Mouse (Mus musculus): ENCODE measurements around the gene Usp18.
A peak's percentile ranks its signal among the peaks of the same experiment; 100 is the strongest.

Gene Usp18

DNA sequence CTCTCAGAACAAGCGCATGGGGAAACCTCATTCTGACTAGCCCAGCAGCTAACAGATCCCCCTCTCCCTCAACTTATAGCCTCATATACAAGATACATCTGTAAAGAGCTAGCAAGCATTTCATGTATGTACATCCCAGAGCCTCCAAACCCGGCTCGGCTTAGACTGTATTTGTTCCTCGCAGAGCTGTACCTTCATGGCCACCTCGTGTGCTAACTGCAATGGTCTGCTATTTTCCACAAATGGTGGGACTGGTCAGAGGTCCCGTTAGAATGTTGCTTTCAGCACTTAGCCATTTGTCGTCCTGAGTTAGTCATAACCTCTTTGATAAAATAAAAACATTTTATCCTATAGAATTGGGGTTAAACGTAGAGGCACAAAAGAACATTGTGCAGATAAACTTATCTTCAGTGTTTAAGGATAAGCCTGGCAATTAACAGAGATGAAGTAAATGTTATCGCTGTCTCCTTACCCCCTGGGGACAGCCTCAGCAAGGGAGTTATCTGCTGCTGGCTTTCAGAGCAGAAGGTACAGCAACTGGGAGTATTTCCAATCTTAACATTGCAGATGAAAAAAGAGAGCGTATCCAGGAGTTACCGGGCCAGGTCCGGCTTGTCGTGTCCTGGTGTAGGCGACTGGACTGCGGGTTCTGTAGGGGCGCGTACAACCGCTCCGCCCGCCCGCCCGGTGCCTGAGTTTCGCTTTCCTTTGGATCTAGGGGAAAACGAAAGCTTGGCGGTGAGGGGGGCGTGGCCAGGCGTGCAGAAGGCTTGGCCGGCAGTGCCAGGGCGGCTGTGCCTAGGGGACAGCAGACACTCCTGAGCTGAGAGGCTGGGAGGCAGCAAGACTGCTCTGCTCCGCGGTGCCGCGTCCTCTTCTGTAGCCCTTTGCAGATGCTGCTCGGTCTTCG lies at the start of gene Usp18:
TSS of gene Usp18 (plus strand) at position 780 of the 910 bp plus-strand sequence.
- DNase-seq (ENCODE audit: low spot score) = peak; percentile 79

- DNase-seq (ENCODE audit: low spot score) = no peak
Measured at GRCm38 (mm10) chr6:121197807-121198365, 47.8 kb upstream of the Usp18 start.

DNA sequence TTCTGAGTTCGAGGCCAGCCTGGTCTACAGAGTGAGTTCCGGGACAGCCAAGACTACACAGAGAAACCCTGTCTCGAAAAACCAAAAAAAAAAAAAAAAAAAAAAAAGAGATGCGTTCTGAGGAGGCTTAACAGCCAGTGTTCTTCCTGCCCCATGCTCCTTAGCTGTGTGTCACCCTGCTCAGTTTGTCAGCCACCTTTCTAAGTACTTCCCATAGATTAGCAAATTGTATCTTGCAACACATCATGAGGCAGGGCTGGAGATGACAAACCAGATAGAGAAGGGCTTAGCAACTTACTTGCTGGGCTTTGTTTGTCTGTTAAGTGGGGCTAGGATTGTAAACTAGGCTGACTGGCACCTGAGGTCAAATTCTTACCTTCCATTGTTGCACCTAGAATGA lies 45.2 kb upstream of the Usp18 start:
- no peak for DNase-seq (ENCODE audit: low spot score)

DNA sequence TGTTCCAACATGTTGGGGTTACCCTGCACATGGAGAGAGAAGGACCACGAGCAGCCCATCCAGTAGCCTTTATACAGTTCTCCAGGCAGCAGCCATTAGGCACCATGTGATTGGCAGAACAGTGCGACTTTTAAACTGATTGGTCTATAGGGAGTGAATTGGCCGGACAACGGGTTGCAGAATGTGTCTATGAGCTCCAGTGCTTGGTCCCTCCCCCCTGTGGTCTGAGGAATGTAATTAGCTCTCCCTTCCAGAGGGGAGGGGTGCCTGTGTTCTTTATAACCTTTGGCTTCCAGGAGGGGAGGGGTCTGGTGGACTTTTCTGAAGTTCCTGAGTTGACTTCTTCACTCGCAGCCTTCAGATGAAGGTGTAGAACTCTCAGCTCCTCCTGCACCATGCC lies 43.7 kb upstream of the Usp18 start:
- DNase-seq (ENCODE audit: low spot score) = no peak

- DNase-seq (ENCODE audit: low spot score) = no peak
Measured at GRCm38 (mm10) chr6:121206481-121206880, 39.2 kb upstream of the Usp18 start.

GRCm38 (mm10) chr6:121209584-121209983 lies 36.1 kb upstream of the Usp18 start:
- DNase-seq (ENCODE audit: low spot score) = no peak

DNA sequence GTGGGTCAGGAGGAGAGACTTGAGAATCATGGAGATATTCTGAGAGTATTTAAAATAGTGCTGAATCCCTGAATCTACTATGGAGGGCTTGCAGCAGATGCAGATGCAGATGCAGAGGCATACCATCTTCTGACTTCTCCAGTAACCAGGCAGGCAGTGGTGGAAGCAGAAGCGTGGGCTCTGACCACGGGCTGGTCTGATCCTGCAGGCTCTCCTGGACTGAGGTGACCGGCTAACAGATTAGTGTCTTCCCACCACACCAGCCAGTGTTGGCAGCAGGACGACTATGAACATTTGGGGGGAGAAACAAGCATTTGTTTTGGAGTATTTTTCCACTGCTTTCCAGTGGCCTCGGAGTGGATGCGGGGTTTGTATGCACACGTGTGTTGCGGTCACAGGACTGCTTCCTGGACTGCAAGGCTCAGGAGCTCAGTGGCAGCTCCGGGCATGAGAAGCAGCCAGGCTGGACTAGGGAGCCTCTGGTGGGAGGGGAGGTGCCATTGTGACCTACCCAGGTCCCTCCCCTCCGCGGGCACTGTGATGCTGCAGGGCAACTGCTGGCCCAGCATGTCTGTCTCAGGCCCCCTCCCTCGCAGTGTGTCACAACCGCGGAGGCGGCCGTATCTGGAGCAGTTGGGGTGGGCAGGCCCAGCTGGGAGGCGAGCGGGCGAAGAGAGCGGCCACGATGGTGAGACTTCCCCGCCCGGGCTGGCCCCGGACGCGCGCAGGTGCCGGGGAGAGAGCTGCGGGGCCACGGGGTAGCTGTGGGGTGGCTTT lies 35.4 kb upstream of the Usp18 start, which contains the start of gene Tuba8:
TSS of gene Tuba8 (plus strand) at position 548 of the 777 bp plus-strand sequence.
- peak; percentile 5 for DNase-seq (ENCODE audit: low spot score)

- no peak for DNase-seq (ENCODE audit: low spot score)
Measured at GRCm38 (mm10) chr6:121210926-121211289, 34.8 kb upstream of the Usp18 start.

DNA sequence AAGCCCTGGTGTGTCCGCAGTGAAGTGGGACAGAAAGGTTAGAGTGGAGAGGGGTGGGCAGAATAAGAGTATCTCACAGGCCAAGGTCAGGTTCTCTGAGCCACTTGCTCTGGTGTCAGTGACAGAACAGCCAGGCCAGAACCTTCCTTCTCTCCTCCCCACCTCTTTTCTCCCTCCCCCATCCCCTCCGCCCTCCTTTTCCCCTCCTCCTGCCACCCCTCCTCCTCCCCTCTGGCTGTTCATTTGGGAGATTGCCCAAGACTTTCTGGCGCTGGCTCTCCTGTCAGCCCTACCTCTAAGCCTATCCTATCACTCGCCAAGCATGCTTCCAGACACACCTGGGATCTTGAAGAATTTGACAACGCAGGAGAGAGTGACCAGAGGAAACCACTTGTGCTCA lies 34.0 kb upstream of the Usp18 start:
- DNase-seq (ENCODE audit: low spot score) = no peak

GRCm38 (mm10) chr6:121212988-121213387 lies 32.7 kb upstream of the Usp18 start:
- no peak for DNase-seq (ENCODE audit: low spot score)

DNA sequence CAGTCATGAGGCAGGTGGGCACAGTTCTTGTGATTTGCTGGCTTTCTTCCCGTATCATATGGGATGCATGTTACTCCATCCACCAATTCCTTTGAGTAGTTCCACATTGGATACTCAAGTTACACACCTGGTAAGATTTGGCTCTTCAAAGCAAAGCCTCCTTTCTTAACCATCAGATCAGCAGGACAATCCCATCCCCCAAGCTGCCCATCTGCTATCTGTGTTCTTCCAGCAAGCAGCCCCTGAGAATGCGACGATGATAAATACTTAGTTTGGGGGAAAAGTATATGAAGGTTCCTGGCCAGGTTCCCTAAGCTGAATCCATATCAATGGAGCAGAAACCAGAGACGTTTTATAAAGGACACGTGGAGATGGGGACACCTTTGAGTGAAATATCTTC lies 31.5 kb upstream of the Usp18 start:
- no peak for DNase-seq (ENCODE audit: low spot score)

DNA sequence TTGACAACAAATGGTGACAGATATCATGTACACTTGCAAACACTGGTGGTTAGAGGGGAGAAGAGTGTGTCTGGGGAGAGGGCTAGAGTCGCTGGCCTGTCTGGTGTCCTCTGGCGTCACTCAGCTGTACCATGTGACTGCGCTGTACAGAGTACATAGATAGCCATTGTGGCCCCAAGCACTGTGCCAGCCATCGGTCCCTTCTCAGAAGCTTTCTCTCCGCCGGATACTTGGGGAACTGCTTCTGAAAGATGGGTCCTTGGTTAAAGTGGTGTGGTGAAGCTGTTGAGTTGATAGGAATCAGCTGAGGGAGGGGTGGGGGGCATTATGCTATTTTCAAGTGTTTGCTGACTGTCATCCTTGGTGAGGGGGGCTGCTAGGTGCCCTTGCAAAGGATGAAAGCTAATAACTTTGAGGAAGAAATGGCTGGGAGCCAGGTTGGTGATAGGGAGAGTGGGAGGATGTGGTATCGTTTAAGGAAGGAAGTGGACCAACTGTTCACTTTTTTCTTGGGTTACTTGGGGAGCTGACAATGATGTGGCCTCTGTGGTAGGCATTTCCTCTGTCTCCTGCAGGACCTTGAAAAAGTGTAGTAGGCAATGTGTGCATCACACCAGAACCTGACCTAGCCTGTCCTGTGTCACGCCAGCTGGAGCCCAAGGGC lies 30.9 kb upstream of the Usp18 start:
- DNase-seq (ENCODE audit: low spot score) = no peak

- DNase-seq (ENCODE audit: low spot score) = no peak
Measured at GRCm38 (mm10) chr6:121215336-121215735, 30.4 kb upstream of the Usp18 start.

DNA sequence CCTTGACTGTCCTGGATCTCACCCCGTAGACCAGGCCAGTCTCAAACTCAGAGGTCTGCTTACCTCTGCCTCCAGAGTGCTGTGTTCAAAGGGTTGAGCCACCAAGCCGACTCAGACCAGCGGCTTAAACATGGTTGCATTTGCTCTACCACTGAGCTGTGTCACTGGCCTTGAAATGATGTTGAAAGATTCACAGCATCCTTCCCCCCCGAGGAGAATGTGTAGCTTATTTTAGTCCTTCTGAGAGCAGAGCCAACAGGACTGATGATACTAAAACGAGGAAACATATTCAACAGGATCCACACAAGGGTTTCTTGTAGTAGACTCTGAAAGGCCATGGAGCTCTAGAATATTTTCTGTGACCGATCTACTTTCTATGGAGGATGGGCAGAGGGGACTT lies 29.8 kb upstream of the Usp18 start:
- no peak for DNase-seq (ENCODE audit: low spot score)

DNA sequence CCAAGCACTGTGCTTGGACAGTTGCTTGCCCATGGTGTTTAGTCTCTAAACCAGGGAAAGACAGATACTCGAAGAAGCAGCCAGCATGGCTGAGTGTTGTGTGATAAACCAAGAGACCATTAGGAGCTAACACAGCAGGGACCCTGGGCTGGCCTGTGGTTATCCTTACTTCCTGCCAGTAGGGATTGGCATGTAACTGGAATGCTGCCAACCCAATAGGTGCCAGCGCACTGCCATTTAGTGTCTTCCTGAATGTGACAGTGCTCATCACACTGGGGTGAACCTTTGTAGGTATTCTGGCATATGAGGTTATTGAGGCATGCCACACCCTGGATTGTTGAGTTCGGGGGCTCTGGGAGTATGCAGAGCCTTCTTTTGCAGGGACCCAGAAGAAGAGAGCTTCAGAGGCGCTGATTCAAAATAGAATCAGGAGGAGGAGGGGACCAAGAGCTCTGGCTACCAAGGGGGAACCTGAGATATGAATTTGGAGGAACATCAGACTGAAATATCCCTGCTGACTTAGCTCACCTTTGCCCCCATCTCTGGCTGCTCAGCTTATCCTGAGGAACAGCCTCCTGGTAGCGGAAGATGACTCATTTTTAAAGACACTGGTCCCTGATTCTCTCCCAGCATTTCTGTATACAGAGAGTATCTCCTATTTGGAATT lies 29.0 kb upstream of the Usp18 start:
- no peak for DNase-seq (ENCODE audit: low spot score)

- DNase-seq (ENCODE audit: low spot score) = no peak
Measured at GRCm38 (mm10) chr6:121218002-121218401, 27.7 kb upstream of the Usp18 start.

DNA sequence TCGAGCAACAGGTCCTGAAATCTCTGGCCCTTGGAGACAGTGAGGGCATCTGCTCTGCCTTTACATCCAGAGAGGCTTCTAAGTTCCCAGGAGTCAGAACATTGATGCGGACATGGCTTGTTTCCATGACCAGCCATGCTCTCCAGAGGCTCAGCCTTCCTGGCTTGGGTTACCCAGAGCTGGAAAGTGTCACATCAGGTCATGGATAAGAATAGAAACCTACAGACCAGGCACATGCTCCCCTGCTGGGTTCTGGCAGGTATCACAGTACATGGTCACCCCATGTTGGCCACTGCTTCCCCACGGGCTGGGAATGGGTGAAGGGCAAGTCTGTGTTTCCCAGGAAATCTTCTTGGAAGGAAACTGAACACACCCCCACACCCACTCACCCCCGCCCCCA lies 26.3 kb upstream of the Usp18 start:
- no peak for DNase-seq (ENCODE audit: low spot score)

DNA sequence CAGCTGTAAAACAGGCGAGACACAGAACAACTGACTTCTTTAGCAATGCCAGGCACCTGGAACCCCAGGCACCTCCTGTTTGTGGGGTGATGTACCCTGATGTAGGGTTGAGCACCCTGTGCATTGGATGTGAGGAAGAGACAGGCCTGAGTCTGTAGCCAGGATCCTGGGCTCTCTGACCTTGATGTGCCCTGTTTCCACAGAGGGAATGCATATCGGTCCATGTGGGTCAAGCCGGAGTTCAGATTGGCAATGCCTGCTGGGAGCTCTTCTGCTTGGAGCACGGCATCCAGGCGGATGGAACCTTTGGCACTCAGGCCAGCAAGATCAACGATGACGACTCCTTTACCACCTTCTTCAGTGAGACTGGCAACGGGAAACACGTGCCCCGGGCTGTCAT lies 25.5 kb upstream of the Usp18 start:
- no peak for DNase-seq (ENCODE audit: low spot score)

- DNase-seq (ENCODE audit: low spot score) = no peak
Measured at GRCm38 (mm10) chr6:121221876-121222597, 23.7 kb upstream of the Usp18 start.

DNA sequence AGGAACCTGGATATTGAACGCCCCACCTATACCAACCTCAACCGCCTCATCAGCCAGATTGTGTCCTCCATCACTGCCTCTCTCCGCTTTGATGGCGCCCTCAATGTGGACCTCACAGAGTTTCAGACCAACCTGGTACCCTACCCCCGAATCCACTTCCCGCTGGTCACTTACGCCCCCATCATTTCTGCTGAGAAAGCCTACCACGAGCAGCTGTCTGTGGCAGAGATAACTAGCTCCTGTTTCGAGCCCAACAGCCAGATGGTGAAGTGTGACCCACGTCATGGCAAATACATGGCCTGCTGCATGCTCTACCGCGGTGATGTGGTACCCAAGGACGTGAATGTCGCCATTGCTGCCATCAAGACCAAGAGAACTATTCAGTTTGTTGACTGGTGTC lies 22.7 kb upstream of the Usp18 start:
- no peak for DNase-seq (ENCODE audit: low spot score)

DNA sequence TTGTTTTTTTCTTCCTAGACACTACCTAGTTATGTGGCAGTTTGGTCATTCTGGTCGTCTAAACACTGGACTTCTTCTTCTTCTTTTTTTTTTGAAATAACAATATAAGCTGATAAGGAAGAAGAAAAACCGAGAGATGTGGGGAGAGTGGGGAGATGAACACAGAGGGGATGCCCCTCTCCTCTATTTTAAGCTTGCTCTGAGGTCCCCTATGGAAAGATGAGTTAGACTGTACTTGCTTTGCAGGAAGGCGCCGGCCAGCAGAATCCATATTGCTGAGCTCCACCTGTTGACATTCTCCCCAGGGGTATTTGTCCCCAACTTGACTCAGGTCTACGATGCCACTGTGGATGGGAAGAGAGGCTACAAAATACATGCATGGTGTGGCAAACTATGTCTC lies 21.6 kb upstream of the Usp18 start:
- no peak for DNase-seq (ENCODE audit: low spot score)
